Mouse (Mus musculus) retina, adult 2 months (tissue): ENCODE measurements around the gene Gstz1.
"Not testable (repeated sequence)": the region's sequence is repeated elsewhere in the genome, so short reads cannot be mapped to it uniquely, and the experiment has no call there.

ENCODE experiments used
- DNase-seq: peaks from one replicate; pipeline ENCODE4 v3.0.0-alpha.2; 2012; ENCODE audit warnings: low read depth, low spot score

Gstz1 gene

GRCm38 (mm10) chr12:87146966-87147365, at the start of gene Gstz1:
Gene Gstz1, plus strand, starts transcription at chr12:87147165.
- DNase-seq = peak; percentile 48

- no peak for DNase-seq
Observed at GRCm38 (mm10) chr12:87100331-87100730, 46.6 kb upstream of the Gstz1 start.

- DNase-seq = no peak
Observed at GRCm38 (mm10) chr12:87102165-87102631, 44.8 kb upstream of the Gstz1 start, which contains the start of gene Ngb. Gene Ngb, minus strand, starts transcription at chr12:87102539.

GRCm38 (mm10) chr12:87103471-87103870, 43.5 kb upstream of the Gstz1 start:
- DNase-seq = no peak

GRCm38 (mm10) chr12:87104796-87105195, 42.2 kb upstream of the Gstz1 start:
- DNase-seq = no peak

- no peak for DNase-seq
Observed at GRCm38 (mm10) chr12:87107357-87107977, 39.5 kb upstream of the Gstz1 start.

GRCm38 (mm10) chr12:87121918-87122589, 24.9 kb upstream of the Gstz1 start:
- DNase-seq = no peak

- DNase-seq = peak; percentile 75
Observed at GRCm38 (mm10) chr12:87127256-87127655, 19.7 kb upstream of the Gstz1 start.

- no peak for DNase-seq
Observed at GRCm38 (mm10) chr12:87130224-87130623, 16.7 kb upstream of the Gstz1 start.

GRCm38 (mm10) chr12:87131181-87131580, 15.8 kb upstream of the Gstz1 start:
- no peak for DNase-seq

GRCm38 (mm10) chr12:87131619-87132018, 15.3 kb upstream of the Gstz1 start:
- DNase-seq = no peak

- DNase-seq = no peak
Observed at GRCm38 (mm10) chr12:87132210-87132609, 14.8 kb upstream of the Gstz1 start.

- DNase-seq = no peak
Observed at GRCm38 (mm10) chr12:87132784-87133183, 14.2 kb upstream of the Gstz1 start.

- DNase-seq = peak; percentile 46
Observed at GRCm38 (mm10) chr12:87137439-87138341, 9.3 kb upstream of the Gstz1 start.

- DNase-seq = no peak
Observed at GRCm38 (mm10) chr12:87138342-87138701, 8.6 kb upstream of the Gstz1 start.

- no peak for DNase-seq
Observed at GRCm38 (mm10) chr12:87138768-87139167, 8.2 kb upstream of the Gstz1 start.

GRCm38 (mm10) chr12:87142156-87142555, 4.8 kb upstream of the Gstz1 start:
- no peak for DNase-seq

- DNase-seq = peak; percentile 89
Observed at GRCm38 (mm10) chr12:87147395-87148089, 577 bp downstream of the Gstz1 start, which contains the start of gene Pomt2. Gene Pomt2, minus strand, starts transcription at chr12:87147968.

- no peak for DNase-seq
Observed at GRCm38 (mm10) chr12:87148136-87148535, 1.2 kb downstream of the Gstz1 start.

GRCm38 (mm10) chr12:87149471-87149870, 2.5 kb downstream of the Gstz1 start:
- no peak for DNase-seq

- not testable (repeated sequence) for DNase-seq
Observed at GRCm38 (mm10) chr12:87154448-87154847, 7.5 kb downstream of the Gstz1 start.
